Mouse (Mus musculus) liver, adult 2 months (tissue): ENCODE measurements at regions not wholly inside any gene's neighbourhood (a gene's known extent, or its start where the extent isn't known, plus 50 kb on each side); places are given as distances from the start of the nearest gene placed in this dataset.
"Not testable (repeated sequence)": the region's sequence is repeated elsewhere in the genome, so short reads cannot be mapped to it uniquely, and the experiment has no call there.

Source experiments
- CTCF ChIP-seq: fragments of 200-500 bp; IDR thresholded peaks from 2 replicates; pipeline ENCODE4 v1.5.1; 2011; ENCODE audit warnings: low read depth, low read length, control low read depth
- POLR2A ChIP-seq: fragments of 200-500 bp; IDR thresholded peaks from 2 replicates; pipeline ENCODE4 v1.6.1; 2011; ENCODE audit warnings: low read length, control low read depth; ENCODE audit not compliant: insufficient read depth; ENCODE audit errors: extremely low read depth

DNA sequence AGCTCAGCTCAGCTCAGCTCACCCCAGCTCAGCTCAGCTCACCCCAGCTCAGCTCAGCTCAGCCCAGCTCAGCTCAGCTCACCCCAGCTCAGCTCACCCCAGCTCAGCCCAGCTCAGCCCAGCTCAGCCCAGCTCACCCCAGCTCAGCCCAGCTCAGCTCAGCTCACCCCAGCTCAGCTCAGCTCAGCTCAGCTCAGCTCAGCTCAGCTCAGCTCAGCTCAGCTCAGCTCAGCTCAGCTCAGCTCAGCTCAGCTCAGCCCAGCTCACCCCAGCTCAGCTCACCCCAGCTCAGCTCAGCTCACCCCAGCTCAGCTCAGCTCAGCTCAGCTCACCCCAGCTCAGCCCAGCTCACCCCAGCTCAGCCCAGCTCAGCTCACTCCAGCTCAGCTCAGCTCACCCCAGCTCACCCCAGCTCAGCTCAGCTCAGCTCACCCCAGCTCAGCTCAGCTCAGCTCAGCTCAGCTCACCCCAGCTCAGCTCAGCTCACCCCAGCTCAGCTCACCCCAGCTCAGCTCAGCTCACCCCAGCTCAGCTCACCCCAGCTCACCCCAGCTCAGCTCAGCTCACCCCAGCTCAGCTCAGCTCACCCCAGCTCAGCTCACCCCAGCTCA lies 64.6 kb upstream of the Adam6b start:
- TF ChIP-seq POLR2A, CTCF: not testable (repeated sequence)
